Mouse (Mus musculus) liver, embryonic 11.5 days (tissue): ENCODE measurements around the gene Atp1a4. TPM values are rescaled to one million over a fixed set of nuclear protein-coding genes. Genes with fewer than 3 reads are reported as not detected.

ENCODE experiments used
- ATAC-seq: fragments of 200-750 bp; cut with Nextera tagmentation; replicated peaks from 2 replicates; pipeline ENCODE4 v1.8.0; 2017; ENCODE audit warnings: moderate number of reproducible peaks, mild to moderate bottlenecking, moderate TSS enrichment, moderate library complexity; ENCODE audit not compliant: low FRiP score
- DNase-seq: peaks from one replicate; pipeline ENCODE4 v3.0.0-alpha.2; 2017; ENCODE audit warnings: low spot score
- H3K27ac ChIP-seq: fragments of 300-500 bp; sonication (generic); 2 replicates; pipeline ENCODE4 v1.5.1; 2014; ENCODE audit warnings: mild to moderate bottlenecking, low read depth, low read length, control low read depth
- H3K27me3 ChIP-seq: fragments of 300-500 bp; sonication (generic); replicated peaks from 2 replicates; pipeline ENCODE4 v1.6.1; 2014; ENCODE audit warnings: low read length, mixed read lengths; ENCODE audit not compliant: control insufficient read depth, insufficient read depth
- H3K36me3 ChIP-seq: fragments of 300-500 bp; sonication (generic); 2 replicates; pipeline ENCODE4 v1.6.1; 2014; ENCODE audit warnings: mild to moderate bottlenecking, low read length, moderate library complexity, mixed read lengths; ENCODE audit not compliant: control insufficient read depth, insufficient read depth
- H3K4me1 ChIP-seq: fragments of 300-500 bp; sonication (generic); replicated peaks from 2 replicates; pipeline ENCODE4 v1.6.1; 2014; ENCODE audit warnings: low read length, mixed read lengths; ENCODE audit not compliant: control insufficient read depth, insufficient read depth
- H3K4me2 ChIP-seq: fragments of 300-500 bp; sonication (generic); 2 replicates; pipeline ENCODE4 v1.6.1; 2014; ENCODE audit warnings: mild to moderate bottlenecking, control low read depth, moderate library complexity
- H3K4me3 ChIP-seq: fragments of 300-500 bp; sonication (generic); 2 replicates; pipeline ENCODE4 v1.5.1; 2014; ENCODE audit warnings: low read depth, low read length, control low read depth
- H3K9ac ChIP-seq: fragments of 300-500 bp; sonication (generic); 2 replicates; pipeline ENCODE4 v1.6.1; 2014; ENCODE audit warnings: low read depth, low read length, control low read depth
- H3K9me3 ChIP-seq: fragments of 300-500 bp; sonication (generic); 2 replicates; pipeline ENCODE4 v1.6.1; 2016; ENCODE audit warnings: low read length, inconsistent platforms, mixed read lengths; ENCODE audit not compliant: control insufficient read depth
- WGBS: fragments of 180-500 bp; shearing (Covaris S2); extraction: QIAGEN DNeasy Blood & Tissue Kit; methylation state at CpG from one replicate; pipeline ENCODE4 v1.1.7; 2014; 5-methylcytosine and 5-hydroxymethylcytosine counted together
- polyA plus RNA-seq: library from polyadenylated mRNA; unstranded; fragments of >200 nt; fragmentation: Nextera tagmentation; extraction: Ambion mirVana; gene quantifications from 2 replicates; pipeline ENCODE4 v1.2.1, GENCODE M21; 2014

Gene Atp1a4
- polyA plus RNA-seq, 1 experiment from 2014 or later: not detected

GRCm38 (mm10) chr1:172277172-172277571 is 19.0 kb upstream of the Atp1a4 start:
- no peaks in the 10 kb centered on the region for H3K36me3 ChIP-seq
- WGBS: 34% methylated on average over 3 of the region's 3 CpGs
- no peaks in the 10 kb centered on the region for H3K4me1 ChIP-seq
- no peak overlapping the region for H3K4me2 ChIP-seq
- no peak overlapping the region for H3K27ac ChIP-seq
- H3K4me3 ChIP-seq: no peak overlapping the region
- no peaks in the 10 kb centered on the region for H3K27me3 ChIP-seq
- DNase-seq: no peak
- no peak for ATAC-seq
- H3K9ac ChIP-seq: no peak overlapping the region
- H3K9me3 ChIP-seq: no peaks in the 10 kb centered on the region

GRCm38 (mm10) chr1:172274547-172274946 is 16.3 kb upstream of the Atp1a4 start:
- DNase-seq (no peak), ATAC-seq (no peak)
- Histone ChIP-seq H3K4me2 (no peak overlapping the region), H3K27me3 (no peaks in the 10 kb centered on the region), H3K36me3 (no peaks in the 10 kb centered on the region), H3K4me3 (no peak overlapping the region), H3K27ac (no peak overlapping the region), H3K9me3 (no peaks in the 10 kb centered on the region), H3K9ac (no peak overlapping the region), H3K4me1 (no peaks in the 10 kb centered on the region)
- WGBS: 73% methylated on average over 5 of the region's 5 CpGs

- 60% methylated on average over 5 of the region's 5 CpGs for WGBS
- Histone ChIP-seq H3K27ac (no peak overlapping the region), H3K4me1 (no peaks in the 10 kb centered on the region), H3K9ac (no peak overlapping the region), H3K27me3 (no peaks in the 10 kb centered on the region), H3K36me3 (no peaks in the 10 kb centered on the region), H3K9me3 (no peaks in the 10 kb centered on the region), H3K4me3 (no peak overlapping the region), H3K4me2 (no peak overlapping the region)
- ATAC-seq: no peak
- DNase-seq: no peak
Observed at GRCm38 (mm10) chr1:172274116-172274515, 15.9 kb upstream of the Atp1a4 start.

- Histone ChIP-seq H3K27ac (no peak overlapping the region), H3K9ac (no peak overlapping the region), H3K9me3 (no peaks in the 10 kb centered on the region), H3K4me2 (no peak overlapping the region), H3K27me3 (no peaks in the 10 kb centered on the region), H3K4me1 (no peaks in the 10 kb centered on the region), H3K4me3 (no peak overlapping the region), H3K36me3 (no peaks in the 10 kb centered on the region)
- 77% methylated on average over 6 of the region's 6 CpGs for WGBS
- ATAC-seq: no peak
- DNase-seq: no peak
Observed at GRCm38 (mm10) chr1:172273386-172273785, 15.2 kb upstream of the Atp1a4 start.

DNA sequence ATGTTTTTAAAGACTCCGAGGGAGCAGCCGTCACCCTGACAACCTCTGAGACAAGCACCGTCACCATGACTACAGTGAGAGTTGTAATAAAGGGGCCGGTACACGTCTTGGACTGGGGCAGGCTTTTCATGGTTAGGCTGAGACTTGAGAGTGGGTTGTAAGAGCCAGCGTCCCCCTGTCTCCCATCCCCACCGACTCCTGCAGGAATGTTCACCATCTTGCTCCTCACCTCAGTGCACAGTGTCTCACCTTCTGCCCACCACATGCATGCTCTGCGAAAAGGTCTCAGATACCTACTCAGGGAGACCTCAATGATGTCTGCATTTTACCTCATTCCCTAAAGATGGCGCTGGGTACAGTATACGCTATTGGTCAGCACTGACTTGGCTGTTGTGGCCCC is 13.6 kb upstream of the Atp1a4 start:
- H3K4me1 ChIP-seq: no peaks in the 10 kb centered on the region
- WGBS: 85% methylated on average over 10 of the region's 10 CpGs
- no peak overlapping the region for H3K9ac ChIP-seq
- DNase-seq (no peak), ATAC-seq (no peak)
- no peak overlapping the region for H3K4me3 ChIP-seq
- no peak overlapping the region for H3K27ac ChIP-seq
- no peaks in the 10 kb centered on the region for H3K9me3 ChIP-seq
- no peaks in the 10 kb centered on the region for H3K36me3 ChIP-seq
- H3K4me2 ChIP-seq: no peak overlapping the region
- no peaks in the 10 kb centered on the region for H3K27me3 ChIP-seq

GRCm38 (mm10) chr1:172271208-172271607 is 13.0 kb upstream of the Atp1a4 start:
- Histone ChIP-seq H3K27ac (no peak overlapping the region), H3K4me1 (no peaks in the 10 kb centered on the region), H3K27me3 (no peaks in the 10 kb centered on the region), H3K4me2 (no peak overlapping the region), H3K36me3 (no peaks in the 10 kb centered on the region), H3K9me3 (no peaks in the 10 kb centered on the region), H3K9ac (no peak overlapping the region), H3K4me3 (no peak overlapping the region)
- 85% methylated on average over 3 of the region's 3 CpGs for WGBS
- no peak for ATAC-seq
- no peak for DNase-seq

DNA sequence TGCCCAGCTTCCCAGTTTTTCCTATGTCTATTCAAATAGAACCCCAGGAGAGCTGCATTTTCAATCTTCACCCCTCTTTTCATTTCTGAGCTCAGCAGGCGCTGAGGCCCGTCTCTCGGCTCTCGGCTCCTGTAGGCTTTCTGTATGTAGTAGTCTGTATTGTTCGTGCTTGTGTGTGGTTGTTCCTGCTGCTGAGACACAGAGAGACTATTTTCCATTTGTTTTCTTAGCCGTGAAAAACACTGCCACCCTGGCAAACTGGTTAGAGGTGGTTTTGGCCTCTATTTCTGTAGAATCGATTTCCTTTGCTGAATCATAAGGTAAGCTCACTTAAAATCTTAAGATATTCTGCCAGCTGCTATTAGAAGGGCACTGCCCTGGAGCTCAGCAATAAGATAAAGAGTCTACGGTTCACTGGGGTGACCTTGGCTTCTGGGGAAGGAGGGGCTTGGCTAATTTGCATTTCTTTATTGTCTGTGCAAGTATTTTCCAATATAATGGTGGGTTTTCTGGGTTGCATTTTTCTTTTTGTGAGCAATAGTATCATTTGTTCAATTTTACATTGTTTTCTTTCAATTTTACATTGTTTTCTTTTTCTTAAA is 3.4 kb upstream of the Atp1a4 start, which contains the start of gene Igsf8:
TSS of gene Igsf8 (plus strand) at position 165 of the 602 bp plus-strand sequence.
- no peak within 1 kb of the TSS for H3K4me3 ChIP-seq
- H3K36me3 ChIP-seq: no peaks in the 10 kb centered on the region
- H3K4me1 ChIP-seq: no peaks in the 10 kb centered on the region
- H3K27ac ChIP-seq: no peak within 1 kb of the TSS
- no peaks in the 10 kb centered on the region for H3K27me3 ChIP-seq
- WGBS: 76% methylated on average over 8 of the region's 8 CpGs
- H3K9me3 ChIP-seq: no peaks in the 10 kb centered on the region
- no peak for DNase-seq
- no peak for ATAC-seq
- H3K9ac ChIP-seq: no peak within 1 kb of the TSS
- H3K4me2 ChIP-seq: no peak within 1 kb of the TSS

DNA sequence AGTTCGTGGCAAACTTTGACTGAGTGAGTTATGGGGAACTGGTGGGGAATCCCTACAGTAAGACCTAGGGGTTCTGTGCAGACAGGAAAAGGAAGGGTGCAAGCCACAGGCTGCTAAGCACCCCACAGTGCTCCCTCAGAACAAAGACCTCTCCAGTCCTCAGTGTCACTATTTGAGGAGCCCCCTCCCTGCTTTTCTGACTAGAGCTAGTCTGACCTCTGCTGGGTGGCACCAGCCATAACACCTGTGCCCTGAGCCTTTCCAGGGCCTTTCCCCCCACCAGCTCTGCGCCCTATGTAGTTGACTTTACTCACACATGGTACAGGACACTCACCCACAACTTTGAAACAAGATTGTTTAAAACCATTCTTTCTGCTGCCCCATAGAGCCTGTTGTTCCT is 10.5 kb downstream of the Atp1a4 start:
- Histone ChIP-seq H3K27ac (no peak overlapping the region), H3K9ac (no peak overlapping the region), H3K36me3 (no peaks in the 10 kb centered on the region), H3K9me3 (no peaks in the 10 kb centered on the region), H3K27me3 (peaks cover 18% of the 10 kb centered on the region), H3K4me2 (no peak overlapping the region), H3K4me1 (no peaks in the 10 kb centered on the region), H3K4me3 (no peak overlapping the region)
- DNase-seq (no peak), ATAC-seq (no peak)
- WGBS: 41% methylated on average over 2 of the region's 2 CpGs

GRCm38 (mm10) chr1:172247216-172247615 is 11.0 kb downstream of the Atp1a4 start:
- no peak for ATAC-seq
- Histone ChIP-seq H3K4me1 (no peaks in the 10 kb centered on the region), H3K4me2 (no peak overlapping the region), H3K9ac (no peak overlapping the region), H3K4me3 (no peak overlapping the region), H3K27me3 (peaks cover 18% of the 10 kb centered on the region), H3K36me3 (no peaks in the 10 kb centered on the region), H3K9me3 (no peaks in the 10 kb centered on the region), H3K27ac (no peak overlapping the region)
- no peak for DNase-seq
- whole genome bisulfite sequencing: 66% methylated on average over 4 of the region's 4 CpGs
